Mouse (Mus musculus): ENCODE results near the gene Lrrc75a. TPM values are rescaled to one million over a fixed set of nuclear protein-coding genes. Genes with fewer than 3 reads are reported as not detected.

Lrrc75a gene
- 2.7 TPM for polyA plus RNA-seq (2017; shearing (Covaris generic))

DNA sequence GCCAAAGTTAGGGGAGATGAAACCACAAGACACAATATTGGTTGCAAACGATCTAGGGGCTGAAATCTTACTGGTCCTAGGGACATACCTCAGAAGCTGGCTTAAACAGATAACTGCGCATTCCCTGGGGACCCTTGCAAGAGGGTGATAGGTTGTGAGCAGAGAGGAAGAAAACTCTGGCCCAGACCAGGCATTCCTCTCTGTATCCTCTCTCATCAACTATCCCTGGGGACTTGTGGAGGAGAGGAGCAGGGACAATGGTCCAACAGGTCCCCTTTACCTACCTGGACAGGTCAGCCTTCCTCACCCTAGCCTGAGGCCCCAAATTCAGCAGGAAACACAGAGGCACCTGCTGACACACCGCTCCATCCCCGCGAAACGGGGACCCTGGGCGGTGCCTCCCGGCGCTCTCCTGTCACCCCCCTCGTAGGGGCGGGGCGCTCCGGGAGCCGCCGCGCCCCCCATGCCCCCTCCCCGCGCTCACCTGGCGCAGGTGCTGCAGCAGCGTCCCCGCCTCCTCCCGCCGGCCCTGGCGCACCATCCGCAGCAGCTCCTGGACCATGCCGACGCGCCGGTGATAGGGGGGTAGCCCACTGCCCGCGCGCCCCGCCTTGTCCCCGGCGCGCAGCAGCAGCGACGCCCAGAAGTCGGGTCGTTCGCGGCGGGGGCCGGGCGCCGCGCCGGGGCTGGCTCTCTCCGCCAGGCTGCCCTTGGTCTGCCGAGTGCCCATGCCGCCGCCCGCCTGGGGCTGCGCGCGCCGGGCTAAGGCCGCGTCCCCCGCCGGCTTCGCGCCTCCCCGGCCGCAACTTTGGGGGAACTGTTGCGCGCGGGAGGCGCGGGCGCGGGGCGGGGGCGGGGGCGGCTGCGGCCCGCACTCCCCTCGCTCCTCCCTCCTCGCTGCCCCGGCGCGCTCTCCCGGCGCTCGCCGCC, at the start of gene Lrrc75a:
Lrrc75a (minus strand) TSS at position 863 of the 930 bp plus-strand sequence.

DNA sequence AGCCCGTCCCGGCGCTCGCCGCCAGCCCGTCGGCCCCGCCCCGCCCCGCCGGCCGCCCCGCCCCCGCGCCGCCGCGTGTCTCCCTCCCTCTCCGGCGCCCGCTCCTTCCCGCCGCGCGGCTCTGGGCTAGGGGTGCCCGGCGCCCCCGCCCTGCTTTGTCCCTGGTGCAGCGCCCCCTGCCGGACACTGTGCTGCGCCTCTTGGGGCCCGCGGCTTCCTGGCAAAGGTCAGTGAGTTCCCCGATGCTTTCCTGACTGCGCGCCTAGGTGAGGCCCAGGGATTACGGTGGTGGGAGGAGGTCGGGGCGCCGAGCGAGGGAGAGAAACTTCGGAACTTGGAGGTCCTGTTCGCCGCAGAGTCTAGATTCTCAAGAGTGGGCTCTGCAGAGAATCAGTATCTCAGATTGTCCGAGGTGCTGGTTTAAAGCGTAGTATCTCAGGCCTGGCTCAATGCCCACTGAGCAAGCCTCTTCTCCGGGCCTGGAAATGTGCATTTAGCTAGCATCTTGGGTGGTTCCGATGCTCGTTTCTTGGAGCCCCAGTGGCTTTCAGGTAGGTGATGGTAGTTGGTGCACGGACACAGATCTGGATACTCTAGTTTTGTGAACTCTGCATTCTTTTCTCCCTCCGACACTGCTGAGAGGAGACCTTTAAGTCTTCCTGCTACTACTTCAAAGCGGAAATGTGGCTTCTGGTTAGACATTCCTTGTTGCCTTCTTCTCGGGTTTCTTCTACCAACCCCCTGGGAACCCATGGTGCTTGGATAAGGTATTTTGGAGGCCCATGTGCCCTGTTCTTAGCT, 468 bp upstream of the Lrrc75a start, which contains the start of gene Mmgt2:
Mmgt2 (plus strand) TSS at position 74 of the 801 bp plus-strand sequence.

DNA sequence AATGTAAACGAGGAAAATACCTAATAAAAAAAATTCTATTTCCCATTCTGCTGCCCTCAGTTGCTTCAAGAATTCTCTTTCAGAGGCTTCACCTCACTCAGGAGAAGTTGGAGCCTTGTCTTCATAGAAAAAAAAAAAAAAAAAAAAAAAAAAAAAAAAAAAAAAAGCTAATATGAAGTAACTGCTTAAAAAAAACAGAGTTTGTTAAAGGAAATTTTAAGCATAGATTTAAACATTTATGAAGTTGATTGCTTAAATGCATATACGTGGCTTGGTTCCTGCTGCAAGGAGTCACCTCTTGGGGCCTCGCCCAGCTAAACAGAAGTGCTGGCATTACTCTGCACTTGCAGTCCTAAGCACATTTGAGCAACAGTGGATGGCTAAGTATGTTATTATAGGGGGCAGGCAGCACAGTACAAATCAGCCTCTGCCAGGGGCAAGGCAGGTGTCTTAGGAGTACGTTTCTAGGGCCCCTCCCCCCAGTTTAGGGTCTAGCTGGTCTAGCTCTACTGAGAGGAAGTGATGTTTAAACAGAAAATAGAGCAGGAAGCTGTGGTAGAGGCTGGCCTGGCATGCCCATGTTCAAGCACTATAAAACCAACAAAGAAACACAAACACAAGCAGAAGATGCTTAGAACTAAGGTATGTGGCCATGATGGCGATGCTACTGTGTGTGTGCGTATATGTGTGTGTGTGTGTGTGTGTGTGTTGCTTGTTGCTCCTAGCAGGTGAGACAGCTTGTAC, 74.2 kb downstream of the Lrrc75a start, which contains the start of gene Trpv2:
Trpv2 (plus strand) TSS at position 528 of the 744 bp plus-strand sequence.

Other genes starting within 250 kb of the Lrrc75a start
- gene Pigl, start 190.1 kb downstream of the Lrrc75a start, polyA plus RNA-seq (2017; shearing (Covaris generic)): 8.4 TPM
- 432 TPM for gene Ncor1, start 190.0 kb downstream of the Lrrc75a start, polyA plus RNA-seq (2017; shearing (Covaris generic))
- gene Cenpv, start 109.3 kb downstream of the Lrrc75a start, polyA plus RNA-seq (2017; shearing (Covaris generic)): 1.9 TPM
- gene Ubb, start 97.4 kb downstream of the Lrrc75a start, polyA plus RNA-seq (2017; shearing (Covaris generic)): 2,504 TPM
- gene Trpv2, start 74.0 kb downstream of the Lrrc75a start, polyA plus RNA-seq (2017; shearing (Covaris generic)): 38.1 TPM
- gene Mmgt2, start 141 bp upstream of the Lrrc75a start, polyA plus RNA-seq (2017; shearing (Covaris generic)): 12.7 TPM
- gene Zfp287, start 83.4 kb upstream of the Lrrc75a start, polyA plus RNA-seq (2017; shearing (Covaris generic)): 20.1 TPM
- gene Gm10428, start 104.6 kb upstream of the Lrrc75a start, polyA plus RNA-seq (2017; shearing (Covaris generic)): not detected
- gene Zfp286, start 140.9 kb upstream of the Lrrc75a start, polyA plus RNA-seq (2017; shearing (Covaris generic)): 0.93 TPM
- 2.0 TPM for gene Trim16, start 171.7 kb upstream of the Lrrc75a start, polyA plus RNA-seq (2017; shearing (Covaris generic))
- 3.5 TPM for gene Fbxw10, start 198.5 kb upstream of the Lrrc75a start, polyA plus RNA-seq (2017; shearing (Covaris generic))
- 29.3 TPM for gene Tvp23b, start 230.9 kb upstream of the Lrrc75a start, polyA plus RNA-seq (2017; shearing (Covaris generic))

All from naive thymus-derived CD4-positive, alpha-beta T cell, adult 5 months (primary cell).